Mouse (Mus musculus) gastrocnemius, postnatal 4 days (tissue): ENCODE measurements around the gene Gimap9. TPM values are rescaled to one million over a fixed set of nuclear protein-coding genes. Genes with fewer than 3 reads are reported as not detected.

ENCODE experiments used
- total RNA-seq, 2 experiments: library from RNA; stranded (reverse); gene quantifications; 2 replicates each; pipeline ENCODE4 v1.2.3; 2021

Gimap9 gene
- total RNA-seq, 2 experiments from 2014 or later = 2.3 to 3.2 TPM

Other genes starting within 250 kb of the Gimap9 start
- gene Zfp467, start 230.3 kb upstream of the Gimap9 start, total RNA-seq = 10 to 100 TPM; 14.3 to 19.7 TPM
- under 1 TPM; 0.34 to 0.44 TPM for gene Sspo, start 227.9 kb upstream of the Gimap9 start, total RNA-seq
- gene Atp6v0e2, start 138.5 kb upstream of the Gimap9 start, total RNA-seq = 10 to 100 TPM; 29.7 to 33.3 TPM
- gene Lrrc61, start 121.3 kb upstream of the Gimap9 start, total RNA-seq = 10 to 100 TPM; 15.8 to 20.1 TPM
- gene Rarres2, start 103.3 kb upstream of the Gimap9 start, total RNA-seq = 10 to 100 TPM; 57.3 to 67.1 TPM
- not detected for gene Gm45021, start 86.5 kb upstream of the Gimap9 start, total RNA-seq
- 10 to 100 TPM; 29.1 to 31.9 TPM for gene Repin1, start 82.2 kb upstream of the Gimap9 start, total RNA-seq
- gene Gm44965, start 82.2 kb upstream of the Gimap9 start, total RNA-seq = 1 to 10 TPM in 1 of 2 experiments, not detected in 1; 3.5 TPM
- gene Zfp775, start 74.1 kb upstream of the Gimap9 start, total RNA-seq = 1 to 10 TPM; 6.7 to 6.8 TPM
- under 1 TPM; 0.34 to 0.37 TPM for gene AI854703, start 49.4 kb upstream of the Gimap9 start, total RNA-seq
- gene Gimap8, start 28.9 kb upstream of the Gimap9 start, total RNA-seq = 1 to 10 TPM; 5.0 to 7.3 TPM
- gene Gimap4, start 8.4 kb downstream of the Gimap9 start, total RNA-seq = 10 to 100 TPM; 18.9 to 19.4 TPM
- 10 to 100 TPM; 30.3 to 35.4 TPM for gene Gimap6, start 32.1 kb downstream of the Gimap9 start, total RNA-seq
- 1 to 10 TPM; 2.4 to 4.7 TPM for gene Gm28053, start 42.5 kb downstream of the Gimap9 start, total RNA-seq
- not detected for gene Gimap7, start 42.5 kb downstream of the Gimap9 start, total RNA-seq
- gene Gimap1, start 62.9 kb downstream of the Gimap9 start, total RNA-seq = 10 to 100 TPM in 1 of 2 experiments, 1 to 10 TPM in 1; 9.0 to 10.9 TPM
- gene Gimap5, start 70.1 kb downstream of the Gimap9 start, total RNA-seq = 1 to 10 TPM; 7.4 to 8.7 TPM
- under 1 TPM in 1 of 2 experiments, not detected in 1; 0.17 TPM for gene Gimap3, start 94.7 kb downstream of the Gimap9 start, total RNA-seq
- 10 to 100 TPM; 18.9 to 30.2 TPM for gene Tmem176a, start 164.8 kb downstream of the Gimap9 start, total RNA-seq
- gene Tmem176b, start 165.4 kb downstream of the Gimap9 start, total RNA-seq = 10 to 100 TPM; 62.0 to 78.8 TPM
- gene Aoc1, start 196.8 kb downstream of the Gimap9 start, total RNA-seq = not detected